Mouse (Mus musculus) hindlimb bud, embryonic 11.5 days (tissue): ENCODE measurements around the gene Kcnj11.

ENCODE experiments used
- DNase-seq: peaks from one replicate; pipeline ENCODE4 v3.0.0-alpha.2; 2012; ENCODE audit warnings: low read depth, low spot score; ENCODE audit errors: extremely low spot score

Kcnj11 gene

DNA sequence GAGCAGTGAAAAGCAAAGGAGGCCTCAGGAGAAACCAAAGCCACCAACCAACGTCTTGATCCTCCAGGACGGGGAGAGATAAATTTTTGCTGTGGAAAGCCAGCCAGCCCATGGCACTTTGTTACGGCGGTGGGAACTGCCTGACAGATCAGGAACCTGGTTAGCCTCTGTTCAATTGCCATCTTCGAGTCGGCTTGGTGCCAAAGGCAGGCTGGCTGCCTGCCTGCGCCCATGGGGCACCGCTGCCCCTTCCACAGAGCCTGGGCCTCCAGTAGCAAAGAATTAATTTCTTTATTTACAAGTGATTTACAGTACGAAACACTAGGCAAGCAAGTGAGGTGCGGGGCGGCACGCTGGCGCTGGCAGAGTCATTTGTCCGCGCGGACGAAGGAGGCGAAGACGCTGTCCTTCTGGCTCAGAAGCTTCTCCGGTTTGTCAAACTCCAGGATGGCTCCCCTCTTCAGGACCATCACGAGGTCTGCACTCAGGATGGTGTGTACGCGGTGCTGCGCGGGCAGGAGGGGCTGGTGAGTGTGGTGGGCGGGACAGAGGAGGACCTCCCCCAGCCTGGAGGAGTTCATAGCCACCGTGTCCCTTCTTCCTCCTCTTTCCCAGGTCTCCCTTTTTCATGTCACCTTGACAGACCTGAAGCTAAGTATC lies 3.8 kb upstream of the Kcnj11 start:
- DNase-seq = no peak

DNA sequence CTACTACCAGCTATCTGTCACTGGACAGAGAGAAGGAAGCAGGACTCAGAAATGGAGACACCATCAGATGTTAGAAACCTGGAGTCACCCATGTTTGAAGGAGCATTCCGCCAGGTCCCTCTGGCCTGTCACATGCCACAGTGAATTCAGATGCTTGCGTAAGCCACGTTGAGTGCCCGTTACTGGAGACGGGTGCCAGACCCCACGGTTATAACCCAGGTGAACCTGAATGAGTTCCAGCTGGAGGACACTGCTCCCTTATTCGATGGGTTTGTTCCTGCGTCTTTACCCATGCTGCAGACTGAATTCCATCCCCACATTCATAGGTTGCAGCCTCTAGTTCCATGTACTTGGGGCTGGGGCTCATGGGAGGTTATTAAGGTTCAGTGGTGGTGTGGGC lies 3.2 kb upstream of the Kcnj11 start:
- no peak for DNase-seq

DNA sequence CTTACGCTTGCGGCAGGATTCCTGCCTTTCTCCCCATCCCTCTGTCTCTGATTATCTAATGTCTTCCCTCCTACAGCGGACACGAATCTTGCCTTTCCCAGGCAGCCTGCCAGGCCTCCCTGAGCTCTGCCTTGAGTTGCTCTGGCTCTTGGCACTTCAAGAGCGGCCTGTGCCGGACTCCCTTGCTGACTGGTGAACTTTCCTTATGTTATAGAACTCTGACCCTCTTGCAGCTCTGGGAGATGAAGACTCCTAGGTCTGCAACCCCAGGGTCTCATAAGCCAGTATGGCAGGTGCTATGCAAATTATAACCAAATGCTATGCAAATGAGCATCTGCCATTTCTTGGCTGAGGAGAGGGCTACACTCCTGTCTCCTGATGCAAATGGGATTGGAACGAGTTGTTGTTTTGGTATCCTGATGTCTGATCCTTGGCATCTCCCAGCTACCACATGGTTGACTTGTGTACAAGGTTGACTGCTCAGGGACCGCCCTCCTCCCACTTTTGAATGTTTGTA lies 2.6 kb upstream of the Kcnj11 start:
- DNase-seq = no peak

DNA sequence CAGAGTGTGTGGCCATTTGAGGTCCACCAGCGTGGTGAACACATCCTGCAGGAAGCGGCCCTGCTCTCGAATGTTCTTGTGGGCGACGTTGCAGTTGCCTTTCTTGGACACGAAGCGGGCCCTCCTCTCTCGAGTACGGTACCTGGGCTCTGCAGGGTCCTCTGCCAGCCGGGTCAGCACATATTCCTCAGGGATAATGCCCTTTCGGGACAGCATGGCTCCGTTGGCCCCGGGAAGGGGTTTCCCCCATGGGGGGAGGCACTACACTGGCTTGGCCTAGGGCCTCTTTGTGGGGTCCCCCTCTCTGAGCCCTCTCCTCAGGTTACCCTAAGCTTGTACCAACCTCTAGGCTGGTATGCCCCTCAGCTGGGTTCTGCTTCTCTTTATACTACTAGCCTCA lies 882 bp downstream of the Kcnj11 start:
- no peak for DNase-seq

DNA sequence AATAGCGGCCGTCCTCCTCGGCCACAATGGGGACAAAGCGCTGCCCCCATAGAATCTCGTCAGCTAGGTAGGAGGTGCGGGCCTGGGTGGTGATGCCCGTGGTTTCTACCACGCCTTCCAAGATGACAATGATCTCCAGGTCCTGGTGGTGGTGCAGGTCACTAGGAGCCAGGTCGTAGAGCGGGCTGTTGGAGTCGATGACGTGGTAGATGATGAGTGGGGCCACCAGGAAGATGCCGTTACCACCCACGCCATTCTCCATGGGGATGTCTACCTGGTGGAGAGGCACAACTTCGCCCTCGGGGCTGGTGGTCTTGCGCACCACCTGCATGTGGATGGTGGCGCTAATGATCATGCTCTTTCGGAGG lies 1.7 kb downstream of the Kcnj11 start:
- DNase-seq = no peak

DNA sequence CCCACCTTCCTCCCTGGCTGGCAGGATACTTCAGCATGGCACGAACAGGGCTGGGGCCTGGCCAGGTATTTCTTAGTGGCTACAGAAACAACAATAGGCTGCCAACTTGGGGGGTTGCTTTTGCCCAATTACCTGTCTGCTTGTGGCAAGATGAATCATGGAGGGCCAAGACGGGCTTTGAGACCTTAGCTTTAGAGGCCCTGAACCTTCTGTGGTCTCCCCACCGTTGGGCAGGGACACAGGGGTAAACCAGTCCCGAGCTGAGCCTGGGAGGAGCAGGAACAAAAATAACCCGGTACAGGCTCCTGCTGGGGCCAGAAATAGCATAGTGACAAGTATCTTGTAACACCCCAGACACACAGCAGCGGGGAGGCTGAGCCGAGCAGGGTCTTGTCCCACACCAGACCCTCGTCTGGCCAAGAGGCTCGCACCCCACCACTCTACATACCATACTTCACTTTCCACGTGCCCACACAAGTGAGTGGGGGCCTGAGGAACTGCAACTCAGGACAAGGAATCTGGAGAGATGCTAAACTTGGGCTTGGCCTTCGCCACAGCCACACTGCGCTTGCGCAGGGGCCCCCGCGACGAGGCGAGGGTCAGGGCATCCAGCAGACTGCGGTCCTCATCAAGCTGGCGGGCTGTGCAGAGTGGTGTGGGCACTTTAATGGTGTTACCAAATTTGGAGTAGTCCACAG lies 2.2 kb downstream of the Kcnj11 start:
- no peak for DNase-seq

DNA sequence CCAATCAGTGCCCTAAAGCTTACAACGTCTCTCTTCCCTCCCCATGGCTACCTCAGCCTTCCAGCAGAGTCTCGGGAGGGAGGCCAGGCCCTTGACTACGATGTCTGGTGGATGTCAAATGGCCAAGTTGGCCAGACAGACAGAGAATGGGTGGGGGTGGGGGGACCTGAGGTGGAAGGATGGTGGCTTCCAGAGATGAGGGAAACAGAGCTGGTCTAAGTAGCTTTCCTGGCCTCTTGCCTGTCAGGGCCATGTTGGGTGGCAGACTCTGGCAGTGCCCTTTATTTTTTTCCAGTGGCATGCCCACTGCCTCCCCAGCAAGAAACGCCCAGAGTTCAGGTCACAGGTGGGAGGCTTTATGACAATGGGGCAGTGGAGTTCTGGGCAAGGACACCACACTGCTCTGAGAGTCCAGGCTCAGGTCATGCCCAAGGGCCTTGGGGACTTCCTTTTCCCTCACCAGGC lies 3.2 kb downstream of the Kcnj11 start:
- DNase-seq = no peak

DNA sequence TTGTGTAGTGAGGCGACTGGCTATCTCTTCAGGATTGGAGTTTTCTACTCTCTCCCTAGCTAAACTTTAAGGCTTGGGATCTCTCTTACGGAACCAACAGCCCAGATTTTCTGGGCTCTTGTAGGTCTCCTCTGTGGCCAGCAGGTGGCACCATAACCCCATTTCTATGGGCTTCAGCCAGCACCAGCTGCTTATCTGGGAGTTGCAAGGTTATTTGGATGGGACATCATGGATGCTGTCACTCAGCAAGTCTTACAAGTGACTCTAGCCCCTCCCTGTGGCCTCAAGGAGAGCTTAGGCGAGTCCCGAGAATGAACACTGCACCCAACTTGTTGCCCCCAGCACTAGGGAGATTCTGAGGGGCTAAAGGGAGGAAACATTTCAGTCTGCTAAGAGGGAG lies 4.4 kb downstream of the Kcnj11 start:
- peak; percentile 24 for DNase-seq

DNA sequence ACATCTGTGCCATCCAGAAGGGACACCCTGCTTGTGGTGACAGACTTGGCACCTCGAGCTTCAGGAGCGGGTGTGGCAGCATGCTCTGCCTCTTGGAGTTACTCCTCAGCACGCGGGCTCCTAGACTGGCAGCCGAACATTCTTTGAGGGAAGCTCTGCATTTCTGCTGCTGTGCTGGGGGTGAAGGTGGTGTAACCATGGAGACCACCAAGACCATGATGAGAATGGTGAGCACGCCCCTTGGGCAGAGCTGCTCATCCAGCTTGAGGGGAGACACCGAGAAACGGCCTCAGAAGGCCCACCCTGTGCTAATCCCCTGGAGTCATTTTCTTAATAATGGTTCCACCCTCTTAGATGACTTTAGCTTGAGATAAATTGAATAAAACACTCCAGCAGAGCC lies 7.8 kb downstream of the Kcnj11 start:
- no peak for DNase-seq

DNA sequence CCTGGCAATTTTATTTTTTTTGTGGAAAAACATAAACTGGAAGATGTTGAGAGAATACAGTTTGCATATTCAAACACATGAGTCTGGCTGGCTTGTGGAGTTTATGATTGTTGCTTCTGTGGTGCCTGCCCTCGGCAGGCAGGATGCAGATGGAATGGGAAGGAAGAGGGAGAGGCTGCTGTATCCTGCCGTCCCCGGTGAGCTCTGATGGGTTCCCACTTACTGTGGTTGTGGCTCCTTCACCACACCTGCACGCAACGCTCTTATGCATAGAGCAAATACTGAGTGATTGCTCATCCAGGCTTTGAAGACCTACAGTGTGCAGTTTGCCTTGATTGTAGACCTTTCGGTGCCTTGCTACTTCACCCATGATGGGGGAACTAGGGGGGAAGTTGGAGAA lies 12.3 kb downstream of the Kcnj11 start:
- DNase-seq = no peak

DNA sequence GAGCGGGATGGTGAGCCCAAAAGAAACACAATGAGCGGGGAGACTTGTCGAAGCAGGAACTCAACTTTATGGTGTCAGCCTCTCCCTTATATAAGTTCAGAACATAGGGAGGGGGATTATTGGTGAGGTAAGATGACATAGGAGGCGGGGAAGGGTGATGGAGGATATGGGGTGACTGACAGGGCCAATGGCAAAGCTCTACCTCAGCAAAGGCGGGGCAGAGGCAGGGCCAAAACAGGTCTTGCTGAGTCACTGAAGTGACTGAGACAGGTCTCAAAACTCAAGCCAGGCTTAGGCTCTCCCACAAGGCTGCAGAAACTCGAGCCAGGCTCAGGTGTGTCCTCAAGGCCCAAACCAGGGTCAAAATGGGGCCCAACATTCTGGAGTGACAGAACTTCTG lies 14.2 kb downstream of the Kcnj11 start:
- no peak for DNase-seq

DNA sequence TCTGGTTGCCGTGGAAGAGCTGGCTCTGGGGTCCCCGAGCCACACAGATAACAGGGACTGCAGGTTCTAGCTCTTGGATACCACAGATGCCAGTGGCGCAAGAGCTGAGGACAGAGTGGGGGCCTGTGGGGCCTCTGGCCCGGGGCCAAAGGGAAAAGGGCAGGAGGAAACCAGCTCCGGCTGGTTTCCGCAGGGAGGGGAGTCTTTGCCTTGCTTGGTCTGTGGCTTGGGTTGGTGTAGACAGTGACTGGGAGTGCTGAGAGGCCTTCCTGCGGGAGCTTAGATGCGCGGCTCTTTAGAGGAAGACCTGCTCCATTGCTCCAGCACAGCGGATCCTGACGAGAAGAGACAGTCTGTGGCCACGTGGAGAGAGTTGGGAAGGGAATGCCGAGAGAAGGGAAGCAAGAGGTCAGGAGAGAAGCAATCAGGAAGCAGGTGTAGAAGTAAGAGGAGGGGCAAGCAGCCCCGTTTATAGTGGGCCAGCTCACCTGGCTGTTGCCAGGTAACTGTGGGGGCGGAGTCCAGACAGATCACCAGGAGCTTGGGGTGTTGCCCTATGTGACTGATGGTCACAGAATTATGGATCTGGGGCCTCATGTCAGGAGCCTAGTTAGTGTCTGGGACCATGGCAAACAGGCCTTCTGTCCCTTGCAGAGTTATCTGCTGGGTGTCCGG lies 15.6 kb downstream of the Kcnj11 start:
- no peak for DNase-seq

DNA sequence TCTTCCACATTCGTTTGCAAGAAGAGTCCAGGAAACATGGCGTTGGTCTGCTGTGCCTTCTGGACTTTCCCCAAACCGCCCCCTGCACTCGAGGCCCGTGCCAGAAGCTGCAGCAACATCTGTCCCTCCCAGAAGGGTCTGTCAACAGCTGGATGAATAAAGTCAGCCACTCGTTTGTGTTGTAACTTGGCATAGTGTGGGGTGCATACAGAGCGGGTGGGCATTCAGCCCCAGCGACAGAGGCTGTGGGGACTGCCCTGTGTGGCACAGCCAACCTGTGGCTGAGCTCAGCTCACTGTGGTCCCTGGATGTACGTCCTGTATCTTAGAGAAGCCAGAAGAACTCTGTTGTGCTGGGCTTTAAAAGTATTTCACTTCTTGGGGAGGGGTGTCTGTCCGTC lies 16.5 kb downstream of the Kcnj11 start:
- no peak for DNase-seq

DNA sequence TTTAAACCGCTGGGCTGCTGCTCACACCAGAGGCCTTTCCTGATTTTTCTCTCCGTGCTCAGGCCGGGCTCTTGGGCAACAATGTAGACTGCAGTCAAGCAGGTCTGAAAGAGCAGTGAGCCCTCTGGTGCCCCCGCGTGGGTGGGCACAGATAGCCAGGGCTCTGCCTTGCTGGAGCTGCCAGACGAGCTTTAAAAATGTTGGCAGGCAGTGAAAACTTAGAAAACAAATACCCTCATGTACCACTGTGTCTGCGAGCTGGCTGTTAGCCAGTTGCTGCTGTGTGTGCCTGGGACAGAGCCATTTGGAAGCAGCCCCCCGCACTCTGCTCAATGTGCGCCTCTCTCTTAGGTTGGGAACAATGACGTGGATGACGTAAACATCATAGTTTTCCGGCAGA lies 22.9 kb downstream of the Kcnj11 start:
- DNase-seq = no peak

DNA sequence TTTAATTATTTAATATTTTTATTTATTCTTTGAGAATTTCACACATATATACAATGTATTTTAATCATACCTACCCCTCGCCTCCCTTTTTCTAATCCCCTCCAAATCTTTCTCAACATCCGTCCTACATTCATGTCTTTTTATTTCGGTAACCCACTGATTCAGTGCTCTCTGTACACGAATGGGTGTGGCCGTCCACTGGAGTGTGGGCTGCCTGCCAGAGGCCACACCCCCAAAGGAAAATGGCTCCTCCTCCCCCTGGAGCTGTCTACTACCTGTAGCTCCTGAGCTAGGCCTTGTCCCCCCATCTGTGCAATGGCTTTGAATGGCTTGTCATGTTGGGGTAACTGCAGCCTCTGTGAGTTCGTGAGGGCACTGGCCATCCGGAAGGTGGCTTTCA lies 23.7 kb downstream of the Kcnj11 start:
- DNase-seq = no peak

DNA sequence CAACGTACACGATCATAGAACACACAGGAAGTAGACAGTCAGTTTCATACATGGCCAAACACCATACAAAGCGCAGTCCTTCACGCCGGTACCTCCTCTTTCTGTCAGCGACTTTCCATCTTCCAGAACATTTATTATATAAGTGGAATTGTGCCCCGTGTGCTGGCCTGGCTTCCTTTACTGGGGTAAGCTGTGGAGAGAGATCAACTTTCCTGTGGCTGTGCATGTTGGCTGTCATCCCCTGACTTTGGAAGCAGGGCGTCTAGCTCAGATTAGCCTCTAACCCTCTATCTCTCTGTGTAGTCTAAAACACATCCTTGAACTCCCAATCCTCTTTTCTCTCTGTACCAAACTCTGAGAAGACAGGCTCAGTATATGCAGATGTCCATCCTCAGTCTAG lies 31.7 kb downstream of the Kcnj11 start:
- no peak for DNase-seq

DNA sequence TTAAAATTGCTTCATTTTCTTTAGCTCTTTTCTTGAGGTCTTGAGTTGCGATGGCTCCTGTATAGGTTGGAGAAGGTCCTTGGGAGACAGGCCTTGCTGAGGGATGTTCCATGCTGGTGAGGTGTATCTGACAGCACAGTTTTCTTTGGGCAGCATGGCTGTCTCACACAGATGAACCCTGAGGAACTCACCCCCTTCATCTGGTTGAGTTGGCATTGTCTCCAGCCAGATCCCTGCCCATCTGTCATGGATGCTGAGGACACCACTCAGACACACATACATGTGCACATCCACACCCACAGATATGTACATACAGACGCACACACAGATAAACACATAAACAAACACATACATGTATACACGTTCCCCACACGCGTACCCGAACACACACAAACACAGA lies 37.3 kb downstream of the Kcnj11 start:
- DNase-seq = no peak

DNA sequence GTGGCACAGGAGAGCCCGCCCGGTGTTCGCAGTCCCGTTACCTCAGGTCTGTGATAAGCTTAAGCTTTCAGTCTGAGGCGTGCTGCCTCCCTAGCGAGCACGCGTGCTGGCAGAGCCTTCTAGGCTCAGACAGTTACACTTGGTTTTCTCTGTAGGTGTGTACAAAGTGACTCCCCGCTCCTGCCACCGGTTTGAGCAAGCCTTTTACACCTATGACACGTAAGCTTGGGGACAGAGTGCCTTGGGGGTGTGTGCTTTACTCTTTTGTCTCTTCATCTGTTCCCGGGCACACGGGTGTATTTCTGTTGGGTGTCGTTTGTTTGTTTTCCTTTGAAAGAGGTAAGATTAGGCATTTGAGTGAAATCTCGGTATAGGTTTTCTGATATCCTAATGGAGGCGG lies 39.0 kb downstream of the Kcnj11 start:
- no peak for DNase-seq

DNA sequence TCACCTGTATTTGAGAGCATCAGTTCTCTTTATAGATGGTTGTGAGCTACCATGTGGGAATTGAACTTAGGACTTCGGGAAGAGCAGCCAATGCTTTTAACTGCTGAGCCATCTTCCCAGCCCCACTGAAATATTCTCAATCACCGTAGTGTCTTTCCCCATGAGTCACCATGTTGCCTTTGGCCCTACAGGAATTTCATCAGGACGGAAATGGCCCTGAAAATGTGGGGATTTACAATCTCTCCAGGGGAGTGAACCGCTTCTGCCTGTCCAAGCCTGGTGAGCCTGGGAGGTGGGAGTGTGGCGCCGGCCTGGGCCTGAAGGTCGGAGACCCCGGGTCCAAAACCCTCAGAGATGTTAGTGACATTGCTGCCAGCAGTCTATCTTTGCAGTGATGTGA lies 39.9 kb downstream of the Kcnj11 start:
- no peak for DNase-seq

DNA sequence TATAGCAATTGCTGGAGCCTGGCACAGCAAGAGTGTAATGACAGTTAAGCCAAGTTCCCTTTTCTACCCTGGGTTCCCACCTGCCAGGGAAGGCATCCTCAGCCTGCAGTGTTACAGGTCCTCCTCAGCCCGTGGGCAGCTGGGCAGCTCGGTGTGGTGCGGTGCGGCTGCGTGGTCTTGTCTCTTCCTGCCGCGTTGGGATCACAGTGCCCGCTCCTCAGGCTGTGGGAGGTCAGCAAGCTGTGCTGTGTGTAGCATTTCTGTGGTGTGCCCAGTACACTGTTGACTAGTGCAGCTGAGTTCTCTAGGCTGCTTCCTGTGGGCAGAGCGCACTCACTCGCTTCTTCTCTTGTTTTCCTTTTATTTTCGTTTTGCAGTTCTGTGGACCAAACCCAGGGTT lies 41.7 kb downstream of the Kcnj11 start:
- no peak for DNase-seq

DNA sequence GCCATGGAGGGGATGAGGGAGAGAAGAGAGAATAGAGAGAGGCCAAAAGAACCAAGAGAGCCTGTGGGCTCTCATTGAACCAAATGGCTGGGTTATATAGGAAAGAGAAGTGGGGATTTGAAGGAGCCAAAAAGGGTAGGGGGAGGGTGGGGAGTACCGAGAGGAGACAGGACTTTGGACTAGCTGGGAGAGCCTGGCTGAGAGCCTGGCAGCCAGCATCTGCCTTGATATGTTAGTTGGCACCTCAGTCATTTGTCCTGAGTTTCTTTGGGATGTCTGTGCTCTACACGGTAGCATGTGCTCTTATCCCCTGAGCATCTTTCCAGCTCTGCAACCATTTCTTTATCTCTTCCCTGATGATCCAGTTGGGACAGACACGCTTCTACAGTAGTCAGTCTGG lies 47.0 kb downstream of the Kcnj11 start:
- no peak for DNase-seq

DNA sequence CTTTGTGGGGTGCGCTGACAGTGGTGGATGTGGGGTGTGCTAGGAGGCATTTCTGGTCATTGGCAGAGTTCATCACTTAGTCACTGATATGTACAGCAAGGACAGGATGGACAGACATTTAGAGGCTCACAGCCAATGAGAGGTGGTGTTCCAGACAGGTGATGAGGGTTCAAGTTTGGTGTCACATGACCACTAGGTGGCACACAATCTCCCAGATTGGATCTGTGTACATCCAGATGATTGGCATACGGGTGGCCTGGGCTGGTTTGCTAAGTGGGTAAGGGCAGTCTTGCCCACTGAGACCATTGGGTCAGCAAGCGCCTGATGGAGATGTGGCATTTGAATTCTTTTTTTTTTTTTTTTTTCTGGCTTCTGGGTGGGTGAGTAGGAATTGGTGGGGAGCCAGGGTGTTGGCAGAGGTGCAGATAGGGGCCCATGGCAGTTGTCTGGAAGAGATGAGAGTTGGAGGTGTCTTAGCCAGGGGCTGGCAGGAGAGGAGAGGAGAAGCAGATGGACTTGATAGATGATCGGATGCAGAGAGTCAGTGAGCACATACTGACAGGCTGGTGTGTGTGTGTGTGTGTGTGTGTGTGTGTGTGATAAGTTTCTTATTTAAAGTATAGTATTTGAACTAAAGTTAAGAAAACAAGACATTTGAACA lies 48.3 kb downstream of the Kcnj11 start:
- no peak for DNase-seq
